Mouse (Mus musculus): ENCODE results near the gene Dcbld1.
"Not testable (repeated sequence)": the region's sequence is repeated elsewhere in the genome, so short reads cannot be mapped to it uniquely, and the experiment has no call there.

Dcbld1 gene

GRCm38 (mm10) chr10:52302271-52302670 is 68.9 kb downstream of the Dcbld1 start:
- DNase-seq (ENCODE audit: low spot score in 2 of 2), result no peak

GRCm38 (mm10) chr10:52304574-52304973 is 71.2 kb downstream of the Dcbld1 start:
- DNase-seq (ENCODE audit: low spot score in 2 of 2), result no peak

GRCm38 (mm10) chr10:52309196-52309595 is 75.8 kb downstream of the Dcbld1 start:
- DNase-seq (ENCODE audit: low spot score in 2 of 2), result no peak

- DNase-seq (ENCODE audit: low spot score in 2 of 2), result no peak
Measured at GRCm38 (mm10) chr10:52319506-52320286, 86.3 kb downstream of the Dcbld1 start.

- no peak for DNase-seq (ENCODE audit: low spot score in 2 of 2)
Measured at GRCm38 (mm10) chr10:52321918-52322317, 88.5 kb downstream of the Dcbld1 start.

- DNase-seq (ENCODE audit: low spot score in 2 of 2), result peak in 1 of 2 experiments; percentile 53
Measured at GRCm38 (mm10) chr10:52331007-52331406, 97.6 kb downstream of the Dcbld1 start.

- DNase-seq (ENCODE audit: low spot score in 2 of 2), result not testable (repeated sequence)
Measured at GRCm38 (mm10) chr10:52343324-52343723, 109.9 kb downstream of the Dcbld1 start.

- no peak for DNase-seq (ENCODE audit: low spot score in 2 of 2)
Measured at GRCm38 (mm10) chr10:52353184-52353583, 119.8 kb downstream of the Dcbld1 start.

- no peak for DNase-seq (ENCODE audit: low spot score in 2 of 2)
Measured at GRCm38 (mm10) chr10:52358467-52358866, 125.0 kb downstream of the Dcbld1 start, which contains the start of gene Gm26741. Gene Gm26741 (plus strand): TSS chr10:52358767.

GRCm38 (mm10) chr10:52360241-52360735 is 126.9 kb downstream of the Dcbld1 start:
- DNase-seq (ENCODE audit: low spot score in 2 of 2), result no peak

GRCm38 (mm10) chr10:52360862-52361609 is 127.6 kb downstream of the Dcbld1 start:
- DNase-seq (ENCODE audit: low spot score in 2 of 2), result no peak

GRCm38 (mm10) chr10:52368376-52368775 is 135.0 kb downstream of the Dcbld1 start:
- DNase-seq (ENCODE audit: low spot score in 2 of 2), result peak in 1 of 2 experiments; percentile 29
